Mouse (Mus musculus) layer of hippocampus, adult 8-10 months (tissue): ENCODE results near the gene Fam187b. TPM values are rescaled to one million over a fixed set of nuclear protein-coding genes. Genes with fewer than 3 reads are reported as not detected.
"Not testable (repeated sequence)": the region's sequence is repeated elsewhere in the genome, so short reads cannot be mapped to it uniquely, and the experiment has no call there.

Source experiments
- DNase-seq, 2 experiments: peaks; one replicate each; pipeline ENCODE4 v3.0.0; 2022; ENCODE audit warnings: low spot score in 2 of 2
- total RNA-seq, 4 experiments: library from RNA; stranded (reverse); gene quantifications; 2 replicates each; pipeline ENCODE4 v1.2.4; 2022

The Fam187b gene
- total RNA-seq: under 1 TPM in 1 of 4 experiments, not detected in 3; 0.21 TPM

GRCm38 (mm10) chr7:30973501-30974289 is at the start of gene Fam187b:
Gene Fam187b, plus strand, starts transcription at chr7:30973790.
- DNase-seq: peak in 1 of 2 experiments; percentile 59

- no peak for DNase-seq
Measured at GRCm38 (mm10) chr7:30924071-30924470, 49.5 kb upstream of the Fam187b start.

GRCm38 (mm10) chr7:30924581-30924980 is 49.0 kb upstream of the Fam187b start, which contains the start of gene Hamp2:
Gene Hamp2, minus strand, starts transcription at chr7:30924681.
- DNase-seq: not testable (repeated sequence)

- not testable (repeated sequence) for DNase-seq
Measured at GRCm38 (mm10) chr7:30935422-30936099, 38.0 kb upstream of the Fam187b start.

GRCm38 (mm10) chr7:30940070-30940469 is 33.5 kb upstream of the Fam187b start:
- DNase-seq: not testable (repeated sequence)

- DNase-seq: not testable (repeated sequence)
Measured at GRCm38 (mm10) chr7:30942365-30942764, 31.2 kb upstream of the Fam187b start.

GRCm38 (mm10) chr7:30943909-30944635 is 29.5 kb upstream of the Fam187b start, which contains the start of gene Hamp:
Gene Hamp, minus strand, starts transcription at chr7:30944032.
- DNase-seq: no peak

- DNase-seq: not testable (repeated sequence)
Measured at GRCm38 (mm10) chr7:30944706-30945105, 28.9 kb upstream of the Fam187b start.

- DNase-seq: not testable (repeated sequence)
Measured at GRCm38 (mm10) chr7:30945466-30945865, 28.1 kb upstream of the Fam187b start.

GRCm38 (mm10) chr7:30945876-30946275 is 27.7 kb upstream of the Fam187b start:
- DNase-seq: no peak

- DNase-seq: not testable (repeated sequence)
Measured at GRCm38 (mm10) chr7:30949902-30950301, 23.7 kb upstream of the Fam187b start.

- DNase-seq: no peak
Measured at GRCm38 (mm10) chr7:30952441-30953265, 20.9 kb upstream of the Fam187b start.

- DNase-seq: no peak
Measured at GRCm38 (mm10) chr7:30953459-30953858, 20.1 kb upstream of the Fam187b start.

GRCm38 (mm10) chr7:30954036-30954435 is 19.6 kb upstream of the Fam187b start:
- DNase-seq: no peak

- DNase-seq: no peak
Measured at GRCm38 (mm10) chr7:30954971-30955520, 18.5 kb upstream of the Fam187b start.

- peak; percentile 67 to 72 for DNase-seq
Measured at GRCm38 (mm10) chr7:30955584-30956356, 17.8 kb upstream of the Fam187b start.

GRCm38 (mm10) chr7:30956357-30956751 is 17.2 kb upstream of the Fam187b start:
- no peak for DNase-seq

GRCm38 (mm10) chr7:30956756-30957366 is 16.7 kb upstream of the Fam187b start, which contains the start of gene Usf2:
Gene Usf2, minus strand, starts transcription at chr7:30956803.
- DNase-seq: peak in 1 of 2 experiments; percentile 76

GRCm38 (mm10) chr7:30957367-30957783 is 16.2 kb upstream of the Fam187b start:
- DNase-seq: peak; percentile 85 to 92
